ENCODE assay signal across 8 mouse cellular contexts in genomic region chr2:60382346-60382745, GRCm38 (mm10). TPM values are rescaled to one million over a fixed set of nuclear protein-coding genes. Genes with fewer than 3 reads are reported as not detected.
A peak's percentile ranks its signal among the peaks of the same experiment; 100 is the strongest.
DNase-seq lines count a peak whose midpoint lies in the region; ATAC-seq and TF ChIP-seq lines count a peak whose summit lies in the region.

No protein-coding gene starts in this region.

- no peak overlapping the region for H3K9ac ChIP-seq in liver, adult 2 months (ENCODE audit: low read depth, low read length)
- no peak overlapping the region for H3K9ac ChIP-seq in neural tube, embryonic 14.5 days (replicated peaks; ENCODE audit: low read depth, low read length)

- H3K79me2 ChIP-seq in liver, adult 2 months (ENCODE audit: control insufficient read depth, insufficient read depth, low read length) = no peaks in the 10 kb centered on the region

- no peaks in the 10 kb centered on the region for H3K9me3 ChIP-seq in neural tube, embryonic 14.5 days (ENCODE audit: control insufficient read depth, low read length)

- H3K27me3 ChIP-seq in liver, adult 2 months (ENCODE audit: control insufficient read depth, insufficient read depth, low read length) = no peaks in the 10 kb centered on the region
- H3K27me3 ChIP-seq in neural tube, embryonic 14.5 days (ENCODE audit: control insufficient read depth, insufficient read depth, low read length) = 0 out of 2 replicates have a peak, but pooled peaks cover 4% of the 10 kb centered on the region

- no peak for TF ChIP-seq POLR2A in liver, adult 2 months (IDR thresholded peaks at IDR 0.05; ENCODE audit: extremely low read depth, insufficient read depth, low read length)

- peaks cover 7% of the 10 kb centered on the region for H3K4me1 ChIP-seq in liver, adult 2 months (ENCODE audit: control insufficient read depth, insufficient read depth, low read length)
- H3K4me1 ChIP-seq in neural tube, embryonic 14.5 days (ENCODE audit: control insufficient read depth, insufficient read depth, low read length) = no peaks in the 10 kb centered on the region

- peak overlapping the region; percentile 73 for H3K4me3 ChIP-seq in liver, adult 2 months (ENCODE audit: insufficient read depth, low read depth, low read length)
- H3K4me3 ChIP-seq in neural tube, embryonic 14.5 days (ENCODE audit: low read depth, low read length) = no peak overlapping the region

- no peak overlapping the region for H3K27ac ChIP-seq in liver, adult 2 months (replicated peaks; ENCODE audit: insufficient read depth, low read depth, low read length)
- H3K27ac ChIP-seq in neural tube, embryonic 14.5 days (ENCODE audit: low read depth, low read length) = no peak overlapping the region

- TF ChIP-seq CTCF in liver, adult 2 months (IDR thresholded peaks at IDR 0.05; ENCODE audit: low read depth, low read length) = no peak

- H3K36me3 ChIP-seq in liver, adult 2 months (ENCODE audit: control insufficient read depth, insufficient read depth, low read length) = no peaks in the 10 kb centered on the region
- H3K36me3 ChIP-seq in neural tube, embryonic 14.5 days (ENCODE audit: control insufficient read depth, insufficient read depth, low read length) = no peaks in the 10 kb centered on the region

- intact Hi-C loops in gastrocnemius, postnatal 36 days (cut with DNase I) = no loop called here
- intact Hi-C loops in gastrocnemius, postnatal 14 days (cut with DNase I; ENCODE audit: low total_unique reads) = no loop called here
- intact Hi-C loops in left cerebral cortex, postnatal 25 days (cut with DNase I) = no loop called here

- H3K4me2 ChIP-seq in neural tube, embryonic 14.5 days (ENCODE audit: low read depth, low read length) = peak overlapping the region; percentile 82; the same call in 1 of the 2 replicates

- 24% methylated on average over 3 of the region's 3 CpGs for WGBS in liver, adult 2 months
- WGBS in large intestine, adult 2 months = 26% methylated on average over 3 of the region's 3 CpGs
- 69% methylated on average over 3 of the region's 3 CpGs for WGBS in neural tube, embryonic 14.5 days

- peak; percentile 37 for DNase-seq in liver, adult 2 months (ENCODE audit: extremely low read depth, low read depth, low spot score)
- DNase-seq in liver = no peak
- DNase-seq in large intestine, adult 2 months (ENCODE audit: low read depth, low spot score) = peak; percentile 40
- no peak for DNase-seq in gastrocnemius, postnatal 36 days
- no peak for DNase-seq in gastrocnemius, postnatal 14 days
- no peak for DNase-seq in left cerebral cortex, postnatal 25 days (ENCODE audit: low spot score in 2 of 2)

- peak; percentile 21 for ATAC-seq in common myeloid progenitor, adult 5-6 weeks (replicated peaks; ENCODE audit: low read depth, poor library complexity, severe bottlenecking)
- no peak for ATAC-seq in neural tube, embryonic 14.5 days (ENCODE audit: low read depth)

RNA-seq across cellular contexts. Expression of gene Ly75, which starts 0.8 kb away (rescaled TPM):
- total RNA-seq in liver, adult 2 months (2014; rRNA removed) = 2.0 and 3.0 TPM in 2 replicates
- 0.50 and 0.60 TPM in 2 replicates for polyA plus RNA-seq in liver, adult 2 months (2012; rRNA removed)
- total RNA-seq in common myeloid progenitor, adult 5-6 weeks (2017) = 3.9 and 4.3 TPM in 2 replicates
- polyA plus RNA-seq in large intestine, adult 2 months (2012; rRNA removed) = 3.5 and 8.6 TPM in 2 replicates
- 1.2 TPM in 2 replicates for polyA plus RNA-seq in neural tube, embryonic 14.5 days (2014; fragmentation: Nextera tagmentation; extraction: Ambion mirVana)
- under 1 TPM; 0.07 to 0.54 TPM for total RNA-seq in gastrocnemius, postnatal 36 days (2021)
- under 1 TPM; 0.04 to 0.09 TPM for total RNA-seq in gastrocnemius, postnatal 14 days (2021)
- 1 to 10 TPM; 1.2 to 1.7 TPM for total RNA-seq in left cerebral cortex, postnatal 25 days (2021)

Comparison
In these comparisons a context has a peak if more than half of its experiments do, and no peak if none do; other contexts are left out.
1. DNase-seq: peak in liver, adult 2 months (single experiment) and large intestine, adult 2 months (single experiment); none in liver (single experiment), gastrocnemius, postnatal 36 days (0 of 2), gastrocnemius, postnatal 14 days (single experiment) and left cerebral cortex, postnatal 25 days (0 of 2).